Mouse (Mus musculus) c-Kit-positive CD71-positive TER-119-negative erythroid progenitor cells, embryonic 14.5 days (primary cell): Measurements from ENCODE around the gene Shroom3.

Source experiments
- DNase-seq: peaks from one replicate; pipeline ENCODE4 v3.0.0-alpha.2; 2013; ENCODE audit warnings: low read depth

Shroom3 gene

GRCm38 (mm10) chr5:93005815-93006341 lies 322.6 kb downstream of the Shroom3 start:
- no peak for DNase-seq

GRCm38 (mm10) chr5:93008256-93008655 lies 325.0 kb downstream of the Shroom3 start:
- DNase-seq = no peak
